Mouse (Mus musculus) cortical plate, adult 2 months (tissue): ENCODE measurements at regions not wholly inside any gene's neighbourhood (a gene's known extent, or its start where the extent isn't known, plus 50 kb on each side); places are given as distances from the start of the nearest gene placed in this dataset.

Experiments
- H3K27ac ChIP-seq: fragments of 200-500 bp; 2 replicates; pipeline ENCODE4 v1.5.1; 2012; ENCODE audit warnings: low read length, control low read depth, inconsistent platforms; ENCODE audit not compliant: insufficient read depth
- H3K4me1 ChIP-seq: fragments of 200-500 bp; 2 replicates; pipeline ENCODE4 v1.6.1; 2011; ENCODE audit warnings: low read length; ENCODE audit not compliant: control insufficient read depth, insufficient read depth
- H3K4me3 ChIP-seq: fragments of 200-500 bp; 2 replicates; pipeline ENCODE4 v1.5.1; 2011; ENCODE audit warnings: mild to moderate bottlenecking, low read length, control low read depth; ENCODE audit not compliant: insufficient read depth
- CTCF ChIP-seq: fragments of 200-500 bp; IDR thresholded peaks from 2 replicates; pipeline ENCODE4 v1.5.1; 2011; ENCODE audit warnings: mild to moderate bottlenecking, control low read depth, low read length; ENCODE audit not compliant: insufficient read depth; ENCODE audit errors: extremely low read depth
- POLR2A ChIP-seq: fragments of 200-500 bp; IDR thresholded peaks from 2 replicates; pipeline ENCODE4 v1.6.1; 2011; ENCODE audit warnings: mild to moderate bottlenecking, low read length, control low read depth; ENCODE audit not compliant: insufficient read depth; ENCODE audit errors: extremely low read depth

DNA sequence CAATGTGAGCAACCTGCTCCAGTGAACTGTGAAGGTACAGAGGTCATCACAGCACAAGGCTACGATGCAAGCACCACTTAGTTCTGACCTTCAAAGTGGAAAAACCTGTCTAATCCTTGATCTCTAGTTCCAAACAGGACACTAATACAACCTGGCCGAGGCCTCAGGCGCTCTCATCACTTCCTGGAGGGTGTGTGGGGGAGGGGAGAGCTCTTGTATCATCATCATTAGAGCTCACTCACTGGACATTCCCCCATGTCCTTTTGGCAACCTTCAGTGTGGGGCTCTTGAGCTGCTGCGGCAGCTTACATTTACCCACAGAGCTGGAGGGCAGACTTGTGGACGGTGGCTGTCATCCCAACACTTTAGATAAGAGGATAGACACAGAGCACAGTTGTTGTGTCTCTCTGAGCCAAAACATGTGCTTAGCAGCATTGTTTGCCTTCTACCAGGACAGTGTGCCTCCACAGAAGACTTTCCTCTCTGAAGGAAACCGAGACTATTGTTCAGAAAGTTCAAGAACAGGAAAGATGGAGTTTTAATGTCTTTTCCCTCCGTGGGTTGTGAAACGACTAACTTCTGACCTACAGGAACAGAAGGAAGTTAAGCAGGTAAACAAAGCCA, 115.2 kb upstream of the Mylip start:
- TF ChIP-seq POLR2A: no peak
- TF ChIP-seq CTCF: no peak
- no peak overlapping the region for H3K4me3 ChIP-seq
- no peaks in the 10 kb centered on the region for H3K4me1 ChIP-seq
- H3K27ac ChIP-seq: no peak overlapping the region

DNA sequence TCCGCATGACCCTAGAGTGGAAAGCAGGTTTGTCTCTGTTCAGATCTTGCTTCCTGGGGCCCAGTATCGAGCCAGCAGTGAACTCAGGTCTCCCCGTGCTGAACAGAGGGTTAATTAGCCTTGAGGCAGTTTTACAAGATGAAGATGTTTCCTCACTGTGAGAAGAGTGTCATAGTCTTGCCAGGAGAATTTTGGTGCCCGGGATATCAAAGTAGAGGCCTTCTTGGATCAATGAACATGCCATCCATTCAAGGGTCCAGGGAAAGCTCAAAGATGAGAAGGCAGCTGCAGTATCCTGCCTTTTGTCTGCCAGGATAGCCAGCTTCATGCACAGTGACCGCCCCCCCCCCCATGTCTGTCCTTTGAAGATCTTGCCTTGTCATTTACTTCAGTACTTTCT, 114.2 kb upstream of the Mylip start:
- no peak overlapping the region for H3K4me3 ChIP-seq
- no peaks in the 10 kb centered on the region for H3K4me1 ChIP-seq
- no peak overlapping the region for H3K27ac ChIP-seq
- no peak for TF ChIP-seq CTCF
- no peak for TF ChIP-seq POLR2A

DNA sequence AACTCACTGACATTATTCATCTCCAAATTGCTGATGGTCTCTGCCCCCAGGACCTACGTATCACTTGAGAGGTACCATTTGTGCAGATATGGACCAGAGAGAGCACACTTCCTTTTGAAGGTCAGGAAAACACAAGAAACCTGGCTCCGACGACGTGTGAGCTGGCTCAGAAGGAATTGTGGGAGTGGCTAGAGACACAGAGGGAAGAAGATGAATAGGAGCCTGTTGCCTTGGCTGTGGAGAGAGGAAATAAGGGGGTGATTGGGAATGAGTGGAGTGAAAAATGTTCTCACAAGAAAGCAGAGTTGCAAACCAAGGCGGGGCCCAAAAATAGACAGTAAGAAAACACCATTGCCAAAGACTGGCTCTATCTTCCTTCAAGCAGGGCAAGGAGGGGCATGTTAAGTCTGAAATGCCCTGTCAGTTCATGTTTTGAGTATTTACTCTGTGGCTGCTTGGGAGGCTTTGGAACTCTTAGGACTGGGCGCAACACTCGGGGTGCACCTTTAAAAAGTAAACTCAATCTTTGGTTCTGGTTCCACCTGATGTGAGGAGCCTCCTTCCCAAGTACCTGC, 111.6 kb upstream of the Mylip start:
- TF ChIP-seq POLR2A (no peak), CTCF (no peak)
- Histone ChIP-seq H3K4me1 (no peaks in the 10 kb centered on the region), H3K27ac (no peak overlapping the region), H3K4me3 (no peak overlapping the region)

DNA sequence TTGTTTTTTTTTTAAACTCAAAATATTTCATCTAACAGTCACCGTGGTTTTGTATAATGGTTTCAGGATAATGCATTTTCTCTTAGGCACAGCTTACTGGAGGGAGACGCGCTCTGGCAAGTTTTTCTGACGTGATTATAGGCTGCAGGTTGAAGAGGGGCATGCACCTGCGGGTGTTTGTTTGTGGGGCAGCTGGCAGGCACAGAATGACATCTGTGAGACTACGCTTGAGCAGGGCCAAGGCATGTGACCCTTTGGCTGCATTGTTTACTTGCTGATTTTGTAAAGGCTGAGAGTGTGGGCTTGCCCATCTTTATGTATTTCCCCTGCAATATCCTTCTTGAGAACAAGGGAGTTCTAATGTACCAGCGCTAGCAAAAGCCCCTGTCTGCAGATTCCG, 108.4 kb upstream of the Mylip start:
- Histone ChIP-seq H3K27ac (no peak overlapping the region), H3K4me3 (no peak overlapping the region), H3K4me1 (no peaks in the 10 kb centered on the region)
- no peak for TF ChIP-seq POLR2A
- TF ChIP-seq CTCF: no peak

DNA sequence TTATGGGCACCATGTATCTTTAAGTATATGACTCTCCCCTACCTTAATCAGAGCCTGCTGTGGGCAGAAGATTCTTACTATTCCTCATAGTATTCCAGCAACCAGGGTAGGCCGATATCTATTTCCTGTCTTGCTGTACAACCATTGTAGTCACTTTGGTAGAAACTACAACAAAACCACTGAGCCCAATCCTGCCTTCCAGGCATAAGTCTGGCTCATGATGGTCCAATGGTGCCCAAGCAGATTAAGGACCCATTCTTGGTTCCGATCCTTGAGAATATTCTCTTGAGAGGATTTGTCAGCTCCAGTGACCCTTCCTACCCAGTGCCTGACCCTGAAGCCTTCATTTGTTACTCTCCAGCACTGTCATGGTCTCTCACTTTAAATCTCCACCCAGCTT, 102.9 kb upstream of the Mylip start:
- TF ChIP-seq CTCF: no peak
- TF ChIP-seq POLR2A: no peak
- H3K4me3 ChIP-seq: no peak overlapping the region
- peaks cover 2% of the 10 kb centered on the region; the same call in 1 of the 2 replicates for H3K4me1 ChIP-seq
- no peak overlapping the region for H3K27ac ChIP-seq

DNA sequence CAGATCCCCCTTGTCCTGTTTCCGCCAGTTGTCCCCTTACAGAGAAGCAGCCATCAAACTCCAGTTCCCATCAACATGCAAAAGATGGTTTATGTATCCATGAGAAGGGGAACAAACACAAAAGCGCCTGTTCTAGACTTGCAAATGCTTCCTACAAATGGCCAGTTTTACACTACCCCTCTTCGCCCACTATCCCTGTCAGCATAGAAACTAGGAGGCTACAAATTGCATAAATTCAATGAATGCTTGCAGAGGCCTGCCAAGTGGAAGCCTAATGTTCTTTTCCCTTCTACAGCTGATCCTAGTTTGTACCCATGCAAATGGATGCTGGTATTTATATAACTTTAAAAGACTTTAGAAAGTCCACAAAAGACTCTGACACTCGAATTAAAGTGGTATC, 102.3 kb upstream of the Mylip start:
- Histone ChIP-seq H3K4me3 (no peak overlapping the region), H3K27ac (no peak overlapping the region), H3K4me1 (peaks cover 2% of the 10 kb centered on the region; the same call in 1 of the 2 replicates)
- TF ChIP-seq CTCF (no peak), POLR2A (no peak)

DNA sequence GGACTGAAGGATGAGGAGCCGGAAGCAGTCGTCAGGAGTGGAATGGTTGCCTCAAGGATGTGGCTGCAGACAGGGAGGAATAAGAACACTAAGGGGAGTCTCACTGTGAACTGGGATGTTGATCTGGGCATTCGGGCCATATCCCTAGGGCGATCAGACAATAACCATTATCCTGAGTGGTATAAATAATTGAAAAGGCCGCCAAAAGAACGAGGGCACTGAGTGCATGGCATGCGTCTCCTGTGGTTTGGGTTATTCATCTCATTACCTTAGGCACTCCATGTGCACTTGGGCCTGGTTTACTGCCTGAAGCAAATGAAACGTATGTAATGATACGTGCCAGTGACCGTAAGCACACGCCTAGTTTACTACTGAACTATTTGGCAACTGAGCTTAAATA, 99.6 kb upstream of the Mylip start:
- no peak overlapping the region for H3K27ac ChIP-seq
- H3K4me3 ChIP-seq: no peak overlapping the region
- peaks cover 2% of the 10 kb centered on the region; the same call in 1 of the 2 replicates for H3K4me1 ChIP-seq
- no peak for TF ChIP-seq CTCF

DNA sequence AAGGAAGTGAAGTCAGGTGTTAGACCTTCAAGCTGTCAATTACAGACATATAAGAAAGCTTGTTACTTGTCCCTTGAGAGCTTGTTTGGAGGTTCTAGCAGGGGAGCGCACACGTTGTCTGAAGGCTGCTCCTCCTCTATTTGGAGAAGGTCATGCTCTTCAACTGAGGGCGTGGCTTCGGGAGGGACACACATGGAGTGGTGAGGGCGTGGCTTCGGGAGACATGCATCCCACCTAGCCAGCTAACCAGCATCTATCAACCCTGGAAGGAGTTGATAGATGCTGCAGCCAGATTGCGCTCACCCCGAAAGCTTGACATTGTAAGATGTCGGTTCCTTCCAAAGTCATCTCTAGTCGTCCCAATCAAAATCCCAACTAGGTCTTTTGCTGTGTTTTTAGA, 94.9 kb upstream of the Mylip start:
- TF ChIP-seq CTCF: no peak
- TF ChIP-seq POLR2A: no peak
- Histone ChIP-seq H3K4me1 (peaks cover 2% of the 10 kb centered on the region; the same call in 1 of the 2 replicates), H3K27ac (no peak overlapping the region), H3K4me3 (no peak overlapping the region)

DNA sequence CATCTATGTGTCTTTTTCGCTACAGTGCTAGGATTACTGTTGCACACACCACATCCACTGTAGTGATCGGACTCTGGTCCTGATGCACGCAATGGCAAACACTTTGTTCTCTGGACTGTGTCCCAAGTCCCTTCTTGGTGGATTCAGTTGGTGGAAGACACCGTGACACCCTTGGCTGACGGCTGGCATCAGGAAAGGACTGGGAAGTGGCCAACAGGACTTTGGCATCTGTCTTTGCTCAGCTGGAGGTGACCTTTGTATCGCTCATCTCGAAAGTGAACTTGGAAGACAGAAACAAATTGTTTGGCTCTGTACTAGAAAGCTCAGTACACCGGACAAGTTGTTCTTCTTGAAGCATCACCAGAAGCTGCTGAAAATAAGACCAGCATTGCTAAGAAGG, 88.9 kb upstream of the Mylip start:
- Histone ChIP-seq H3K4me3 (no peak overlapping the region), H3K27ac (no peak overlapping the region), H3K4me1 (peaks cover 2% of the 10 kb centered on the region; the same call in 1 of the 2 replicates)
- no peak for TF ChIP-seq POLR2A
- no peak for TF ChIP-seq CTCF

DNA sequence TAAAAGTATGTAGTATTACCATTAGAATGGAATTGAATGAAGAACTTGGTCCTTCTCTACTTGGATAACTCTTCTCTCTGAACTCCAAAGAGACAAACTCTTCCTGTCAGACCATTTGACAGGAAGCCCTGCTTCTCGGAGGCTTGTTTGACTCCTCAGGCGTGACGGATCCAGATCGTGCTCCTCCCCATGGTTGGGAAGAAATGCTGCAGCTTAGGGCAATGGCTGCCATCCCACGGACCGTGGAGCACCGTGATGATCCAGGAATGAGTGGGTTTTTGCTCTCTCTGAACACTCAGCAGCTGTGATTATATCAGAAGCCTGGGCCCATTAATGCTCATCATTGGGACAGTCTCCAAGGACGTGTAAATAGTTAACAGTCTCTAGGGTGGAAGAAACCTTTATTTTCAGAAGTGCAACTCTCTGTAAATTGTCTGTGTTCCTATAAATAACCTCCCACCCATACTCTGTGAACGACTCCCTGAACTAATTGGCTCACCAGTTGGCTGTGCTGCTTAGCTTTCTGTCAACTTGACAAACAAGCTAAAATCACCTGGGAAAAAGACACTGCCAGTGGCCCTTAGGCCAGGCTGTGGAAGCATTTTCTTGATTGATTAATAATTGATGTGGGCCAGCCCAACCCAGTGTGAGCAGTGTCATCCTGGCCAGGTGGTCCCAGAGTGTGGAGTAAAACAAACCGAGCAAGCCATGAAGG, 88.2 kb upstream of the Mylip start:
- no peak overlapping the region for H3K4me3 ChIP-seq
- no peak for TF ChIP-seq POLR2A
- no peak for TF ChIP-seq CTCF
- peaks cover 2% of the 10 kb centered on the region; the same call in 1 of the 2 replicates for H3K4me1 ChIP-seq
- H3K27ac ChIP-seq: no peak overlapping the region
